Mouse (Mus musculus): ENCODE results near the gene Fam171a2. TPM values are rescaled to one million over a fixed set of nuclear protein-coding genes. Genes with fewer than 3 reads are reported as not detected.

The Fam171a2 gene
- 0.28 and 0.61 TPM in 2 replicates for polyA plus RNA-seq (2015; fragmentation: Nextera tagmentation; extraction: Ambion mirVana)

DNA sequence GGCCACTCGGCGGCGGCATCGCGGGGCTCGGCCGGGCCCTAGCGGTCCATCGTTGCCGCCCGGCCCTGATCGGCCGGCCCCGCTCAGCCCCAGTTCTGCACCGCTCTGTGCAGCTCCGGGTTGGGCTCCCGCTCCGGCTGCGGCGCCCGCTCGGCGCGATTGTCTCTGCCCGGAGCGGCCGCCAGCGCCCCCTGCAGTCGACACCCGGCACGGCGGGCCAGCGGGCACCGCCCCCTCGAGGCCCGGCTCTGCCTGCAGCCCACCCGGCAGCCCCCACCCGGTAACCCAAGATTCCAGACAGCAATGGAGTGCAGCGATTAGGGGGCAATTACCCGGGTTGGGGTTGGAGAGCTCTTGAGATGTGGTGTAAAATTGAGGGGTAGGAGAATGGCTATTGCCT lies at the start of gene Fam171a2:
TSS of gene Fam171a2 (minus strand) at position 186 of the 400 bp plus-strand sequence.
- Histone ChIP-seq H3K36me3 (replicated peaks) (no peaks in the 10 kb centered on the region), H3K4me2 (peak within 1 kb of the TSS; percentile 83), H3K27ac (replicated peaks) (0 out of 2 replicates have a peak within 1 kb of the TSS, but pooled peaks have one; percentile 4), H3K4me3 (replicated peaks) (peak within 1 kb of the TSS; percentile 59), H3K9me3 (replicated peaks) (no peaks in the 10 kb centered on the region), H3K4me1 (replicated peaks) (peaks cover 27% of the 10 kb centered on the region), H3K27me3 (peaks cover 96% of the 10 kb centered on the region), H3K9ac (peak within 1 kb of the TSS; percentile 47; the same call in 1 of the 2 replicates)
- peak; percentile 45 for ATAC-seq (ENCODE audit: insufficient read depth)
- under 1% methylated on average over 40 of the region's 40 CpGs for WGBS (ENCODE audit: insufficient replicate concordance)

DNA sequence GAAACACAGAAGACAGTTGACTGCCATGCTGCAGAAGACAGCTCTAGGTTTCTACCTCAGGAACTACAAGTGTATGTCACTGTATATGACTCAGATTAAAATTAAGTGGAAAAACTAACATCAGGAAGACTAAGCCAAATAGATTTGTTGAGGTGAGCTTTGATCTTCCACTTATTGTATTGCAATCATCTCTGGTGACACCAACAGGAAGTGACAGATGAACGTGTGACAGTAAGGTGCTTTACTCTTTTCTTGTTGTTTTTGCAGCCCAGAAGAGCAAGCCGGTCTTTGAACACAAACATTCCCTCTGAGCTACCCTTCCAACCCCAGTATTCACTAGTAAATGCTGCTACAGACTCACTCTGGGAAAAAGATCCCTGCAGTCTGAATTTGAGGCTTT lies 49.2 kb upstream of the Fam171a2 start:
- WGBS (ENCODE audit: insufficient replicate concordance), result 60% methylated on average over 2 of the region's 2 CpGs
- Histone ChIP-seq H3K36me3 (replicated peaks) (peaks cover 66% of the 10 kb centered on the region), H3K4me1 (replicated peaks) (peaks cover 7% of the 10 kb centered on the region), H3K9ac (no peak overlapping the region), H3K4me2 (no peak overlapping the region), H3K27ac (replicated peaks) (no peak overlapping the region), H3K27me3 (no peaks in the 10 kb centered on the region), H3K9me3 (replicated peaks) (no peaks in the 10 kb centered on the region), H3K4me3 (replicated peaks) (no peak overlapping the region)
- no peak for ATAC-seq (ENCODE audit: insufficient read depth)

DNA sequence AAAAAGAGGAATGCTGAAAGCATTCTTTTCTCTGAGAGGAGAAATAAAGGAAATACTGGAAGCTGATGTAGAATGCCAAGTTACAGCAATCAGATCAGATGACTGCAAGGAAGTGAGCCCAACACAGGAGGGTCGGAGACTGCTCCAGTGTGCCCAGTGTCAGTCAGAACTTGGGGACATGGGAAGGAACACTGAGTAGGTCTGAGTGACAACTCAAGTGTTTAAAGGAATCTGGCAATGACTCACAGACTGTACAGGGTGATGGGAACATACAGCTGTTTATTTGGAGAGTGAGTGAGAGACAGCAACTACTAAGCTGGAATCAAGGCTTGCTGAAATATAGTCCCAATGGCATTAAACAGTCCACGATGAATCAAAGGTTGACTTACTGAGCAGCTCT lies 48.7 kb upstream of the Fam171a2 start:
- 88% methylated on average over 2 of the region's 2 CpGs for WGBS (ENCODE audit: insufficient replicate concordance)
- Histone ChIP-seq H3K9me3 (replicated peaks) (no peaks in the 10 kb centered on the region), H3K27me3 (no peaks in the 10 kb centered on the region), H3K27ac (replicated peaks) (no peak overlapping the region), H3K9ac (no peak overlapping the region), H3K4me1 (replicated peaks) (peaks cover 7% of the 10 kb centered on the region), H3K36me3 (replicated peaks) (peaks cover 61% of the 10 kb centered on the region), H3K4me2 (no peak overlapping the region), H3K4me3 (replicated peaks) (no peak overlapping the region)
- no peak for ATAC-seq (ENCODE audit: insufficient read depth)

DNA sequence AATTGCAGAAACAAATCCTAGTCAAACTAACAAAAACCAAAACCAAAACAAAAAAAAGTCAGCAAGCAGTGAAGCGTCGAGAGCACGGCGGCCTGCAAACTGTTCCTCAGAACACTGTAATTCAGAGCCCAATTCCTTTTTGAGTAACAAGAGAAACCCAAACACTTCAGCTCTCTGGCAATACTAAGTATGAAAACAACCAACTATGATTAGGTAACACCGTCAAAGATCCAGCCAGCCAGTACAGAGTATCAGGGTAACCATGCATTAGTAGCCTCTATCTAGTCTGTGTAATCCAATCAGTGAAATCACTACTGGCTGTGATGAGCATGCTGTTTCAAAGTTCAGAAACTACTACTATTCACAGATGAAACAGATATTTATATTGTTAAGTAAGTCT lies 48.3 kb upstream of the Fam171a2 start:
- Histone ChIP-seq H3K36me3 (replicated peaks) (peaks cover 57% of the 10 kb centered on the region), H3K27ac (replicated peaks) (no peak overlapping the region), H3K4me2 (no peak overlapping the region), H3K4me1 (replicated peaks) (peaks cover 7% of the 10 kb centered on the region), H3K9ac (no peak overlapping the region), H3K27me3 (no peaks in the 10 kb centered on the region), H3K9me3 (replicated peaks) (no peaks in the 10 kb centered on the region), H3K4me3 (replicated peaks) (no peak overlapping the region)
- WGBS (ENCODE audit: insufficient replicate concordance), result 94% methylated on average over 5 of the region's 5 CpGs
- ATAC-seq (ENCODE audit: insufficient read depth), result no peak

DNA sequence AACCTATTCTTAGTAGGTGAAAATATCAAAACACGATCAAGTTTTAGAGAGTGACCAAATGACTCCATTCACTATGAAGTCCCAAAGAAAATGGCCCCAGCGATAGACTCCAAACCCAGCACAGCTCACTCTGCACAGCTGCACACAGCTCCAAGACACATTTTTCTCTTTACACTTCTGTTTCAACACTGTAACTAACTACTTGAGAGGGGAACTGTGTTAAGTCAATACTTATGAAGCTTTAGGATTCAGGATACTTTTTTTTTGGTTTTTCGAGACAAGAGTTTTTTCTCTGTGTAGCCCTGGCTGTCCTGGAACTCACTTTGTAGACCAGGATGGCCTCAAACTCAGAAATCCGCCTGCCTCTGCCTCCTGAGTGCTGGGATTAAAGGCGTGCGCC lies 47.6 kb upstream of the Fam171a2 start:
- H3K27ac ChIP-seq (replicated peaks), result no peak overlapping the region
- peaks cover 52% of the 10 kb centered on the region for H3K36me3 ChIP-seq (replicated peaks)
- H3K27me3 ChIP-seq, result no peaks in the 10 kb centered on the region
- H3K4me3 ChIP-seq (replicated peaks), result no peak overlapping the region
- H3K4me2 ChIP-seq, result no peak overlapping the region
- H3K9ac ChIP-seq, result no peak overlapping the region
- 88% methylated on average over 6 of the region's 6 CpGs for WGBS (ENCODE audit: insufficient replicate concordance)
- peaks cover 7% of the 10 kb centered on the region for H3K4me1 ChIP-seq (replicated peaks)
- H3K9me3 ChIP-seq (replicated peaks), result no peaks in the 10 kb centered on the region
- no peak for ATAC-seq (ENCODE audit: insufficient read depth)

DNA sequence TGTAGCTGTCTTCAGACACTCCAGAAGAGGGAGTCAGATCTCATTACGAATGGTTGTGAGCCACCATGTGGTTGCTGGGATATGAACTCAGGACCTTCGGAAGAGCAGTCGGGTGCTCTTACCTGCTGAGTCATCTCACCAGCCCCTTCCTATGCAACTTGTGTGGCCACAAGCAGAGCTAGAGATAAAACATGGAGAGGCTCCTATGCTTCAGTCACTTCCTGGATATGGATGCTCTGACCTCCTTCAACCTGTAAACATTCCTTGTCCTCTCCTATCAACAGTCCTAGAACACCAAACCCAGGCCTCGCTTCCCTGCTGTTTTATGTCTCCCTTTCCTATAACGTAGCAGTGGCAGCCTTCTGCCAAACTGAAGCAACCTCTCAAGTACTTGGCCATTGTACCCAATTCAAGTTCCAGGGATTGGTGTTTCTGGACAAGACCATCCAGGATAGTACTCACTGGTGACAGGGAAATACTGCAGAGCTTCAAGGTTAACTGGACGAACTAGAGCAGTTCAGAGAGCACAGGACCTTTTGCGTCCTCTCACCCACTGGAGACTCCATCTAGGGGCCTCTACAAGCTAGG lies 46.7 kb upstream of the Fam171a2 start:
- no peak for ATAC-seq (ENCODE audit: insufficient read depth)
- Histone ChIP-seq H3K27ac (replicated peaks) (no peak overlapping the region), H3K4me1 (replicated peaks) (peaks cover 7% of the 10 kb centered on the region), H3K27me3 (no peaks in the 10 kb centered on the region), H3K9me3 (replicated peaks) (no peaks in the 10 kb centered on the region), H3K36me3 (replicated peaks) (peaks cover 43% of the 10 kb centered on the region), H3K4me2 (no peak overlapping the region), H3K9ac (no peak overlapping the region), H3K4me3 (replicated peaks) (no peak overlapping the region)
- WGBS (ENCODE audit: insufficient replicate concordance), result 66% methylated on average over 7 of the region's 7 CpGs

DNA sequence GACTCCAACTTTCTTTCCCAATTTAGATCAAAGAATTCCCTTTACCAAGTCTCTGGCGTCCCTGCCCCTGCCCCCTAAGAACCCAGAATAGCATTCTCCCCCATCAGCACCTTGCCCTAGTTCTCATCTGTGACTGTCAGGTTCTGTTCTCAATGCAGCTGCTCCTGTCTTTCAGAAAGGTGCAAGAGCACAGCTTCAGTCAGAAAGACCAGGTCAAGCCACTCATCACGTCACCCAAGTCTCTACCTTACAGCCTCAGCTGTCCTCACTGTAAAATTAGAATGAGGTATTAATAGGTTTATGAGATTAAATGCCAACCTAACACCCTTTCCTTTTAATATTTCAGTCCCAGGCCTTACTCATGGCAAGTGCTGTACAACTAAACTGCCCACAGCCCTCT lies 45.8 kb upstream of the Fam171a2 start:
- ATAC-seq (ENCODE audit: insufficient read depth), result no peak
- H3K4me1 ChIP-seq (replicated peaks), result peaks cover 9% of the 10 kb centered on the region
- 82% methylated on average over 2 of the region's 2 CpGs for WGBS (ENCODE audit: insufficient replicate concordance)
- no peak overlapping the region for H3K4me2 ChIP-seq
- no peak overlapping the region for H3K4me3 ChIP-seq (replicated peaks)
- H3K27me3 ChIP-seq, result no peaks in the 10 kb centered on the region
- H3K36me3 ChIP-seq (replicated peaks), result peaks cover 34% of the 10 kb centered on the region
- no peak overlapping the region for H3K9ac ChIP-seq
- H3K9me3 ChIP-seq (replicated peaks), result no peaks in the 10 kb centered on the region
- H3K27ac ChIP-seq (replicated peaks), result no peak overlapping the region

DNA sequence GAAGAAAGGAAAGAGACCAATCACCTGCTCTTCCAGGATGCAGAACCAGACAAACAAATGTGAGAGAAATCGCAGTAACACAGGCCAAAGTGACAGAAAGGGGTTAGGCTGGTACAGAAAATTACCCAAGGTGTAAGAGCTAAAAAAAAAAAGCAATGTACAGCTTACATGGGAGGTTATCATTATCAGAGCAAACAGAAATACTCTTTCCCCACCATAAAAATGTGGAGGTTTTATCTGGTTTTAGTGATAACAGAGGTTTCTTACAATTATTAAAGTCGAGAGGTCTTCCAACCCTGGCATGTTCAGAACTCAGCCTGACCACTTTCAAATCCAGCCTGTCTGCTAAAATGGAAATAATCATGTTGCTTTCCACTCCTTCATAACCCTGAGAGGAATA lies 40.4 kb upstream of the Fam171a2 start:
- 33% methylated on average over 2 of the region's 2 CpGs for WGBS (ENCODE audit: insufficient replicate concordance)
- H3K36me3 ChIP-seq (replicated peaks), result peaks cover 43% of the 10 kb centered on the region
- ATAC-seq (ENCODE audit: insufficient read depth), result no peak

DNA sequence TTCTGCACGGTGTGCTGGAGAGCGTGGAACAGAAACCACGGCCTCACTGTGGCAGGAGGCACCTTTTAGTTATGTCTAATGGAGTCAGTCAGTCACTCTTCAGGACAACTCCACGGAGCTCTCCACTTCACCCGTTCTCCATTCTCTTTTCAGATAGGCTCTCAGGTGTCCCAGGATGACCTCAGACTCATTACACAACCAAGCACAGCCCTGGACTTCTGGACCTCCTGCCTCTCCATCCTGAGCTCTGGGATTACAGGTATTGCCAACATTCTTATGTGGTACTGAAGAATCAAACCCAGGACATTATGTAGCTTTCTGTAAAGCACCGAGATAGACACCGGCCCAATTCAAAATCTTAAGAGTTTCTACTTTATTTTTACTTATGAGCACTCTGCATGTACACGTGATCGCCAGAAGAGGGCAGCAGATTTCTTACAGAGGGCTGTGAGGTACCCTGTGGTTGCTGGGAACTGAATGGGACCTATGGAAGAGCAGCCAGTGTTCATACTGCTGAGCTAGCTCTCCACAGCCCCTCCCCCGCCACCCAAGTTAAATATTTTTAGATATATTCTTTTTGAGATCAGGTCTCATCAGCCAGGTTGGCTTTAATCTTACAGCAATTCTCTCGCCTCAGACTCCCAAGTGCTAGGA lies 39.4 kb upstream of the Fam171a2 start:
- Histone ChIP-seq H3K4me1 (replicated peaks) (peaks cover 13% of the 10 kb centered on the region; the same call in 1 of the 2 replicates), H3K4me2 (no peak overlapping the region), H3K9me3 (replicated peaks) (no peaks in the 10 kb centered on the region), H3K4me3 (replicated peaks) (no peak overlapping the region), H3K36me3 (replicated peaks) (peaks cover 45% of the 10 kb centered on the region), H3K9ac (no peak overlapping the region), H3K27ac (replicated peaks) (no peak overlapping the region), H3K27me3 (no peaks in the 10 kb centered on the region)
- 57% methylated on average over 11 of the region's 11 CpGs for WGBS (ENCODE audit: insufficient replicate concordance)
- ATAC-seq (ENCODE audit: insufficient read depth), result 0 out of 2 replicates have a peak, but pooled peaks have one; percentile 42

More for the DNA sequence above, 40.4 kb upstream of the Fam171a2 start:
- Histone ChIP-seq H3K27ac (replicated peaks) (no peak overlapping the region), H3K9ac (no peak overlapping the region), H3K9me3 (replicated peaks) (no peaks in the 10 kb centered on the region), H3K4me3 (replicated peaks) (no peak overlapping the region), H3K4me2 (no peak overlapping the region), H3K4me1 (replicated peaks) (peaks cover 13% of the 10 kb centered on the region; the same call in 1 of the 2 replicates), H3K27me3 (no peaks in the 10 kb centered on the region)

DNA sequence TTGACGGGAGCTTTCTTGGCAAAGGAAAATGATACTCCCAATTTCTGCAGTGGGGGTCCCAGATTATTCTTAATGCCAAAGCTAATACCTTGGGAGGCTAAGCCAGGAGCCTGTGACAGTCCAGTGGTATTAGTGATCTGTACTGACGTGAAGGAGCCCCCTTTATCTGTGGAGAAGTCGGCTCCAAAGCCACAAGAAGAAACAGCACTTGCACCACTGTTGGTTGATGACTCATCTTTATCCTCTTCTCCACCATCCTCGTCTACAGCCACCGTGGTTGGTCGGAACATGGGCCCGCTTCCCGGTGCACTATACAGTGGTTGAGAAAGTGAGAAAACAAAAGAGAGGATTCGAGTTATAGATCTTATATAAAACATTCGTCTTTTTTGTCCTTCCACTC lies 34.3 kb upstream of the Fam171a2 start:
- Histone ChIP-seq H3K4me2 (no peak overlapping the region), H3K4me3 (replicated peaks) (no peak overlapping the region), H3K27me3 (no peaks in the 10 kb centered on the region), H3K4me1 (replicated peaks) (no peaks in the 10 kb centered on the region), H3K9ac (no peak overlapping the region), H3K27ac (replicated peaks) (no peak overlapping the region), H3K36me3 (replicated peaks) (peaks cover 84% of the 10 kb centered on the region), H3K9me3 (replicated peaks) (no peaks in the 10 kb centered on the region)
- 61% methylated on average over 10 of the region's 10 CpGs for WGBS (ENCODE audit: insufficient replicate concordance)
- ATAC-seq (ENCODE audit: insufficient read depth), result no peak

DNA sequence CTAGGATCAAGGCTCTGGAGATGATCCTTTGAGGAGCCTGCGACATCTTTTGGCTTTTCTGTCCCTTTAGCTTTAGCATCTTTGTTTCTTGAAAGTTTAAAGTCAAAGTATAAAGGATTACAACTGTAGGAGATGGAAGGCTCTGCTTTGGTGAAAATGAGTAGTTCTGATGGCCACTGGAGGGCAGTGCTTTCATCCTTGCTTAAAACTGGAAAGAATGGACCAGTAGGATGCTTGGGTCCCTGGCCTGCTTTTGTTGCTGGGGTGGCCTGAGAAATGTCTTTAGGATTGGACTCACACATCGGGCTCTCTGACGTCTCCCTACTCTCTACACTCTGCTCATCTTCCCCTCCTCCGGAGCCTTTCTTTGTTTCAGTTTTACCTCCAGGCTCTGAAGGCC lies 33.4 kb upstream of the Fam171a2 start:
- 86% methylated on average over 4 of the region's 4 CpGs for WGBS (ENCODE audit: insufficient replicate concordance)
- no peak overlapping the region for H3K9ac ChIP-seq
- no peaks in the 10 kb centered on the region for H3K4me1 ChIP-seq (replicated peaks)
- ATAC-seq (ENCODE audit: insufficient read depth), result no peak
- no peaks in the 10 kb centered on the region for H3K9me3 ChIP-seq (replicated peaks)
- H3K36me3 ChIP-seq (replicated peaks), result peaks cover 76% of the 10 kb centered on the region
- no peak overlapping the region for H3K4me2 ChIP-seq
- H3K27ac ChIP-seq (replicated peaks), result no peak overlapping the region
- no peaks in the 10 kb centered on the region for H3K27me3 ChIP-seq
- H3K4me3 ChIP-seq (replicated peaks), result no peak overlapping the region

All from liver, embryonic 15.5 days (tissue).